Mouse (Mus musculus): ENCODE data around the gene Rrn3. TPM values are rescaled to one million over a fixed set of nuclear protein-coding genes. Genes with fewer than 3 reads are reported as not detected.
"Not testable (repeated sequence)": the region's sequence is repeated elsewhere in the genome, so short reads cannot be mapped to it uniquely, and the experiment has no call there.

Rrn3 gene
- total RNA-seq, 2 experiments from 2014 or later = 44.8 to 46.5 TPM

DNA sequence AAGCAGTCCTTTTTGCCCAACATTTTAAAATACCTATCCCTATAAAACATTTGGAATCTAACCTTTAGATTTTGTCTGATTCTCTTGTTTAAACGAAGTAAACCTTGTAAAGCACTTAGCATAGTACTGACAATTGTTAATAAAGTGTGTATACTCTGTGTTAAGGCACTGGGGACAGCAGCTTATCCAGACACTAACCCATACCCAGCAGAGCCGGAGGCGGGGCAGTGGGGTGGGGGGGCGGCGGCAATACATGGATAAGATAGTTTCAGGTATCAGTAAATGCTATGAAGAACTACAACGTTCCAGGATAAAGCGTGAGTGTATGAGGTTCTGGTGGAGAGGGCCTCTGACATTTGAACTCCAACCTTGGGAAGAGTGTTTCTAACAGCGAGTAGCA lies 708 bp downstream of the Rrn3 start:
- DNase-seq (ENCODE audit: low spot score in 2 of 2) = no peak

DNA sequence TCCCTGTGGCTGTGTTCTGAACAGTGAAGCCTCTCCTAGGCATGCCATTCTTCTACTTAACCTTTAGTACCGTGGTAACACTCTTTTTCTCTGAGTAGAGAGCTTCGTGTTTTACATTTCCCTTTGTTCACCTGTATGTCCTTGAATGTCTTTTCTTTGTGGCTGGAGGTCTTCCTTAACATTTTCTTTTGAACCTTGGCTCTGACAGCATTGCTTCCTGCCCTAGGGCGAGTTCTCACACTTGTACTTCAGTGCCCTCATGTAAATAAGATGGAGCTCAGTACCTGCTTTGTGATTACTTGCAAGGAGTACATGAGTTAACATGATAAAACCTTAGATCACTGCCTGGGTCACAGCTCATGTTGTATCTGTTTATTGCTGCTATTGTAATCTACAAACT lies 5.4 kb downstream of the Rrn3 start:
- DNase-seq (ENCODE audit: low spot score in 2 of 2) = no peak

DNA sequence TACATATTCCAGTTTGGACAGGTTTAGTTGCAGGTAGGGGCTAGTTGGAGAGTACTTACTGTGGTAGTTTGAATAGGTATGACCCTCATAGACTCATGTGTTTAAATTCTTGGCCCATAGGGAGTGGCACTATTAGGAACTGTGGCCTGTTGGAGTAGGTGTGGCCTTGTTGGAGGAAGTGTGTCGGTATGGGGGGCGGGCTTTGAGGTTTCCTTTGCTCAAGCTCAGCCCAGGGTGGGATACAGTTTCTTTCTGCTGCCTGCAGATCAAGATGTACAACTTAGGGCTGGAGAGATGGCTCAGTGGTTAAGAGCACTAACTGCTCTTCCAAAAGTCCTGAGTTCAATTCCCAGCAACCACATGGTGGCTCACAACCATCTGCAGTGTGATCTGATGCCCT lies 12.9 kb downstream of the Rrn3 start:
- not testable (repeated sequence) for DNase-seq (ENCODE audit: low spot score in 2 of 2)

DNA sequence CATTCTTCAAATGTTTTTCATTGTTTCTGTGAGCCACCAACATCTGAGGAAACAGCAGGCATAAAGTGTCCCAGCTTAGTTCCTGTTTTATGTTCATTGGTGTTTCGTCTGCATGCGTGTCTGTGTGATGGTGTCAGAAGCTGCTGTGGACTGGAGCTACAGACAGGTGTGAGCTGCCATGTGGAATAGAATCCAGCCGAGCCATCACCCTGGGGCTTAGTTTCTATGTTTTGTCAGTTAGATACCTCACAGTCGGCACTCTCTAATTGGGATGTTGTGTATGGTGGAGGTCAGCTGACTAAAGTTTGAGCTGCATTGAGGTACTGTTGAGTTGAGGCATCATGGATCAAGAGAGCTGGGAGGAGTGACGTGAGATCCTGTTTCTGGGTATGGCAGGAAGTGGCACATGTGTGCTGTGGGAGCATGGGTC lies 16.3 kb downstream of the Rrn3 start:
- no peak for DNase-seq (ENCODE audit: low spot score in 2 of 2)

DNA sequence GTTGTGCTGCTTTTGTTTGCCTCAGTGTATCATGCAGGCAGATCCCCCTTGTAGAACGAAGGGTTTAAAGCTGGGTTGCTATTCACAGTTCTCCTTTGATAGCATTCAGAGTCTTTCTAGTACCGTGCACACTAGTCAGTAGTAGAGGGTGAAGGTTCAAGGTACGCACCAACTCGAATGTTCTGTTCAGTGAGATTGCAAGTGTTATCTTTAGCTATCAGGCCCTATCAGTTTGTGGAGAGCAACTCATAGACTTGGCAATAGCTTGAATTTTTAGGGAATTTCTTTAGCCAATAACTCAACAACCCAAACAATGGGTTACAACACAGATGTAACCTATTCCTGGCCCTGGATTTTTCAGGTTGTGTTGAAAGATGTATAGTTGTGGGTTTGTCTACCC lies 20.7 kb downstream of the Rrn3 start:
- no peak for DNase-seq (ENCODE audit: low spot score in 2 of 2)

DNA sequence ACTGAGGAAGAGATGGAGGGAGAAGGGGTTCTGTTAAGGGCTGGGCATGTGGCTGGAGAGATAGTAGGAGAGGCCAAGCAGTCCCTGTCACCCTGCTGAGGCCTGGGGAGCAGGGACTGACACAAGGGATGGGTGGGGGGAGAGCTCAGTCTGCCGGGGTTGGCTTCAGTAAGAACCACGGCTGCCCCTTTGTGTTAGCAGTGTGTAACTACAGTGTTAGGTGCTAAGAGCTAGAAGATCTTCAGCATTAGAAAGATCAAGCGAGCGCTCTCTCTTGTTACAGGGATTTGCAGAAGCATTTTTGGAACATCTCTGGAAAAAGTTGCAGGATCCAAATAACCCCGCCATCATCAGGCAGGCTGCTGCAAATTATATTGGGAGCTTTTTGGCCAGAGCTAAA lies 24.2 kb downstream of the Rrn3 start:
- no peak for DNase-seq (ENCODE audit: low spot score in 2 of 2)

DNA sequence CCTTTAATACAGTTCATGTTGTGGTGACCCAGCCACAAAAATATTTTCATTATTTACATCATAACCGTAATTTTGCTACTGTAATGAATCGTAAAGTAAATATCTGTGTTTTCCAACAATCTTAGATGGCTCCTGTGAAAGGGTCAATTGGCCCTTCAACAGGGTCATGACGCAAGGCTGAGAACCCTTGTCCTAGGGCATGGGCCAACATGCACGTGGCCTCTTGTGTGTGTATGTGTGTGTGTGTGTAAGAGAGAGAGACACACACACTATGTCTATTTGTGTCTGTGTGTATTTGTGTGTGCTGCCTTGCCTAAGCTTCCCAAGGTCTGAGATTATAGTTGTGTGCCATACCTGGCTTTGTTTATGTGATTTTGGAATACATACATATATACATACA lies 27.1 kb downstream of the Rrn3 start:
- no peak for DNase-seq (ENCODE audit: low spot score in 2 of 2)

DNA sequence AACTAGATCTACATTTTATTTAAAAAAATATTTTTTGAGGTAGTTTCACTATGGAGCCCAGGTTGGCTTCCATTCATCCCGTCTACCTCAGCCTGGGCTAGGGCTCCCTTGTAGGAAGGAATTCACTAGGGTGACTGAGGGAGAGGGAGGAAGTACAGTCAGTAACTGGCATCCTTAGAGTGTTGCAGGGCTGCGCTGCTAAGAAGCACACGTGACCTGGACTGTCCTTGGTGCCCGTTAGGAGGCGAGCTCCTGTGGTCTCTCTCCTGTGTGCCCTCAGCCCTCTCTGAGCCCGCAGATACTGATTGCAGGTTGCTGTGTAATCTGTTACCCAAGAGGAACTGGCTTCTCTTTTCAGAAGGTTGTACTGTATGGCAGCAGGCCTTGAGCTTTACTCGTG lies 27.9 kb downstream of the Rrn3 start:
- no peak for DNase-seq (ENCODE audit: low spot score in 2 of 2)

DNA sequence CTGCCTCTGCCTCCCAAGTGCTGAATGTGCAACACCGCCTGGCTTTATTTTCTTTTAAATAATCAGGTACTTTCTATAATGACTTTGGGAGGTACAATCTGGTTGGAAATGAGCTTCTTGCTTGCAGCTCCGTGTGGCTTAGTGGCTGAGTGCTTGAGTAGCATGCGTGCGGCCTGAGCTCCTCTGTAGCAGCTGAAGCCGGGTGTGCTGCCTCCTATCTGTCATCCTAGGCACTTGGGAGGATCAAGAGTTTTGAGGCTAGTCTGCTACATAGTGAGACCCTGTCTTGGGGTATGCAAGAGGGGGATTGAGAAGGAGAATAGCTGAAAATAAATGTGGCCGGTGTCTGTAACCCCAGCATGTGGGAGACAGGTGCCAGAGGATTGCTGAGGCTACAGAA lies 31.6 kb downstream of the Rrn3 start:
- no peak for DNase-seq (ENCODE audit: low spot score in 2 of 2)

DNA sequence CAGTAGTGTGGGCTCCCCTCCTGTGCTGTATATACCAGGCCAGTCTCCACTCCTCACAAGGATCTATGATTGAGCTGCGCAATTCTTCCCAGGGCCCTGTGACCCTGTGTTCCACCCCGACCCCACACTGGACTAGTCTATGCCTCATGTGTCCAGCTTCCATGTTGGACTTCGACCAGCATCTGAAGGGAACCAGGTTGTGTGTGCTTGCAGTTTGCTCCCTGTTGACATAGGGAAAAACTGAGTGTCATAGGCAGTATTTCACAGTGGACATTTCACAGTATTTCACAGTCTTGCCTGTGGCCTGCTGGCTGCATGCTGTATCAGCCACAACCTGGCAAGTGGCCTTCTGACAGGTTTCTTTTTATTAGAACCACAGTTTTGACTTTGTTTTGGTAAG lies 32.7 kb downstream of the Rrn3 start:
- DNase-seq (ENCODE audit: low spot score in 2 of 2) = no peak

DNA sequence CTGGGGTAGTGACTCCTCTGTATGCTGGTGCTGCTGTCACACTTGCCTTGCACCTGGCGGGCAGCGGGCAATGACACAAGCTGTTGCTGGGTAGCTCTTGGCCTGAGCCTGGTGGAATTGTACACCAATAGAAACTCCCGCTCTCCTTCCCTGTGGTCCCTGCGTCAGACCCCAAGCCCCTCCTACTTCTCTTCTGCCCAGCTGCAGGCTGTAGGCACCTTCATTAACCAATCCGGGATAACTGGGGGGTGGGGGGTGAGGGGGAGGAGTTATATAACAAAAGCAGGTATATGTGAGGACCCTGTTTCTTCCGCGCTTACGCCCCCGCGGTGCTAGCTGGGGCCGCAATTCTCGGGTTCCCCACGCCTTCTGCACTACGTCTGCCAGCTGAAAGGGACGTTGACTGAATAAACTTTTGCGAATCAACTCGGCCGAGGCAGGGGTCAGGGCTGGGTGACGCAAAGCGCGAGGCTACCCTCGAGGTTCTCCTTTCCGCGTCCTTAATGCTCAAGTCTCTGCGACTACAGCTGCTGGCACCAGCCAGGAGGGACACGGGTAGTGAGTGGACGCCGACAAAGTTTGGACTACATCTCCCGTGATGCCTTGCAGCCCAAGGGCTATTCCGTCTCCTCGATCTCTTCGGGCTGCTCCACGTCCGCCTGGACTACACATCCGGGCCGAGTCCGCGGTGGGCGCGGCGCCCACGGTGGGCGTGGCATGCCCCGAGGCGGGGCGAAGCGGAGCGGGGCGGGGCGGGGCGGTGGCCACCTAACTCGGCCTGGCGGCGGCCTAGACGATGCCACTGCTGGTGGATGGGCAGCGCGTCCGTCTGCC lies 38.3 kb downstream of the Rrn3 start, which contains the start of gene Ntan1:
Ntan1 (plus strand) TSS at position 286 of the 834 bp plus-strand sequence.
- peak; percentile 92 to 95 for DNase-seq (ENCODE audit: low spot score in 2 of 2)

DNA sequence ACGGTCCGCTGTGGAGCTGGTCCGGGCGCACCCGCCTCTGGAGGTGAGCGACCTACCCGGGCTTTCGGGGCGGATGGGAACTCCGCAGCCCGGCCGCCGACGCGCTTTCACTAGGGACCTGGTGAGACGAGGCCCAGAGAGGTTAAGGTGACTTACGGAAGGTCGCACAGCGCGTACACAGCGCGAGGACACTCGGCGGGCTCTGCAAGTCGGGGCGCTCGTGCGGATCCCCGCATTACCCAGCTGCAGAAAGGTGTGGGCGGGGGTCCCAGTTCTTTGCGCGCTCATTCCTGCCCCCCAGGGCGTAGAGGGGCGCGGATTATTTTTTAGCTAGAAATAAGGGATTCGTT lies 38.9 kb downstream of the Rrn3 start:
- DNase-seq (ENCODE audit: low spot score in 2 of 2) = no peak

DNA sequence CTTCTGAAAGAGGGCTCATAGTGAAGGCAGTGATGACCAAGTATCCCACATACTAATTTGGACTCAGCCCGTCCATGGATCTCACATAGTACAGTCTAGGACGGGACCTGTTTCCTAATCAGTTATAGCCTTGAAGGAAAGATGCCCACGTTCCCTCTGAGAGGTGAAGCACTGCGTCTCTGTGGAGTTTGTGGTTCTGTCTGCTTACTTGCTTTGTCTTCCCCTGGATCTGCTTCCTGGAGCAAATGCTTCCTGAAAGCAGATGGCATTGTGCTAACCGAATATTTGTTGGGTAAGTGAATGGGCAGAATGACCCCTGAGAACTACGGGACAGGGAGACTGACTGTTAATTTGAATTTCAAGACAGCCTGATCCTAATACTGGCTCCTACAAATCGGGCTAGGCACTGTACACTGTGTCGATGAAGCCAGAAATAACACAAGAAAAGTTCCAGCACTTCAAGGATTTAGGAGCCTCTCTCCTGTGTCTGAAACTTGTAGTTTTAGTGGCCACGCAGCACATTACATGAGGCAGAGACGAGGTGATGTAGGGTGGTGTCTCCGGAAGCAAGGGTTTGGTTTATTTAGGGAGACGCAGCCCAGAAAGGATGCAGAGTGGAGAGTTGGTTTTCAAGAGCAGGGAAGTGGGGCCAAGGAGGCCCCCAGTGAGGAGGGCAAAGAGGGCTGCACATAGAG lies 39.4 kb downstream of the Rrn3 start:
- DNase-seq (ENCODE audit: low spot score in 2 of 2) = no peak

DNA sequence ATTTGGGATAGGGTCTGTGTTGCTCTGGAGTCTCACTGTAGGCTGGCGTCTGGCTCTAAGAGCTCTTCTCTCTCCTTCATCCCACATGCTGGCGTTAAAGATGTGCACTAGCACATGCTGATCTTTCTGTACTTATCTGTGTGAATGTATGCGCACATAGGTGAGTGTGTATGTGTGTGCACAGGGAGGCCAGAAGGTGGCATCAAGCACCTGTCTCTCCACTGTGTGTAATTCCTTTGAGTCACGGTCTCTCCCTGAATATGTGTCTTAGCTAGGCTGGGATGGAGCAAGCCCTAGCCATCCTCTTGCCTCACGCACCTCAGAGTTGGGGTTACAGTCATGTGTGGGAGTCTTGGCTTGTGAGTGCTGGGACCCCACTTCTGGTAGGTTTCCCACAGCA lies 40.3 kb downstream of the Rrn3 start:
- DNase-seq (ENCODE audit: low spot score in 2 of 2) = no peak

DNA sequence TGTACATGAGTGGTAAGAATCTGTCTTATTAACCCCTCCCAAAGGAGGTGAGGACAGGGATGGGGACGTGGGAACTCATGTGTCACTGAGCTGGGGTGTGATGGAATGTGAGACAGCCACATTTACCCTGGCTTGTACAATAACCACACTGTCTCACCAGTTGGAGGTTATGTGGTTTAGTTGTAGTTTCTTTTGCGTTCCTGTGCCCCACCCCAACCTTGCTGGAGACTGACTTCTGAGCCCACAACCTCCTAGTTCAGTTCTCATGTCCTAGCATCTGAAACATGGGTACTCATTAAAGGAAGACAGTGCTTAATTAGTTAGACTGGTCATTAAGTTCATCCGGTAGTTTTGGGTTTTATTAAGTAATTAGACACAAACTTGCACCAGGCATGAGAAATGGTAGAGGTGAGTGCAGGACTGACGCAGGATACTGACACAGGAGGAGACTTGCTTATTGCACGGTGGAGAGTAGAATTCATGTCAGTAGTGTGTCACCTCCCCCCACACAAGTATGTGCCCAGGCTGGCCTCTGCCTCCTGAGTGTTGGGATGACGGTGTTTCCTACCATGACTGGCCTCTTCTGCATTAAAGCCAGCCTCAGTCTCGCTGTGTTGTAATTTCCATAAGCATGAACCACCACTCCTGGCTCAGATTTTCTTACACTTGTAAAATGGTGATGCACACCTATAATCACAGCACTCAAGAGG lies 45.4 kb downstream of the Rrn3 start:
- DNase-seq (ENCODE audit: low spot score in 2 of 2) = no peak

DNA sequence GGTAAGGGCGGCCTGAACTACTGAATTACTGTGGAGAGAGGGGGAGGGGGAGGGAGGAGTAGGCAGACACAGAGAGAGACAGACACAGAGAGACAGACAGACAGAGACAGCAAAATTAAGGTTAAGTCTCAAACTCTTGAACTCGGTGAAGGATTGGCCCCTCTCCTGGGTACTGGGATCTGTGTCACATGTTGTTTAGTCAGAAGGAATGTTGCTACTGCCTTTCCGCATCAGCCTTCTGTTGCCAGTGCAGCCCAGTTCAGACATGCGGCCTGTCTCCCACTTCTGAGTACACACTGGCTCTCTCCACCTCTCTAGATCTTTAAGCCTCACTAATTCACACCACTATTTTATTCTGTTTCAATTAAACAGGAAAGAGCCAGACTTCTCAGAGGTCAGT lies 46.0 kb downstream of the Rrn3 start:
- DNase-seq (ENCODE audit: low spot score in 2 of 2) = no peak

DNA sequence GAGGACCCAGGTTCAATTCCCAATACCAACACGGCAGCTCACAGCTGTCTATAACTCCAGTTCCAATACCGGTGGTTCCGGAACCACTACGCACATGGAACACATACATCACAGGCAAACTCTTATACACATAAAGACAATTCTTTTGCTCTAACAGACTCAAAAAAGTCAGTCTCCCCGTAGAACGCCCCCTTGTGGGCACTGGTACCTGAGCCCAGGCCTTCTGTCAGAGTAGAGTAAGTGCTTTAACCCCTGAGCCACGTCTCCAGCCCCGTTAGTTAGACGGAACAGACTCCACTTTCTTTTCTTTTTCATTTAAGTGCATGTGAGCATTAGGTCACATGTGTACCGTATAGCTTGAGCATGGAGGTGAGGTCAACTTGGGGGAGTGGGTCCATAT lies 49.9 kb downstream of the Rrn3 start:
- no peak for DNase-seq (ENCODE audit: low spot score in 2 of 2)

DNA sequence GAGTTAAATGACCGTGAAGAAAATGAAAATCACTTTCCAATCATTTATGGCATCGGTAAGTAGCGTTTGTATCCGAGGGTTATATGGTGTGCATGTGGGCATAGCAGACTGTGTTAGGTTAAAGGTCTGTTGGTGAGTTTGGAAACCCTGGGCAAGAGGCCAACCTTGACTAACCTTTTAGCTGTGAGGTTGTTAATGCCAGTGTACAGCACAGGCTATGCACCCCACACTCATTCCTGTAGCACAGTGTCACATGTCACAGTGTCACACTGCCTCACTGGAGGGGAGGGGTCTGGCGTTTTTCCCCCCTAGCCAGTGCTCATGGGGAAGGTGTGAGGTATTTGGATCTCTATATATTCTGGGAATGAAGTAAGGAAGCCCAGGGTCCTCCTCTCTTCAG lies 51.1 kb downstream of the Rrn3 start:
- no peak for DNase-seq (ENCODE audit: low spot score in 2 of 2)

DNA sequence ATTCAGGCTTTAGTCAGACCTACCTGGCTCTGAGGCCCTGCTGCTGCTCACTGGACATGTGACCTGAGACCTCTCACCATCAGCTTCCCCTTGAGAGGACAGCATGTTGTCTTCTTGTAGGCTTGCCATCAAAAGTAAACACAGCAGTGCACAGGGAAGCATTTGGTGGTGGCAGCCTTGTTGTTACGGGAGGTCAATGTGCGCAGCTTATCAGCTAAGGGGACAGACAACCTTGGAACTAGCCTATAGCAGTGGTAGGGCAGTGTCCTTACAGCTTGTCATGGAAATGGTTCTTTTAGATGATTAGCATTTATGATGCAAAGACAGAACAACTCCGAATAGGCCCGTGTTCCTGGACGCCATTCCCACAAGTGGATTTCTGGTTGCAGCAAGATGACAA lies 53.9 kb downstream of the Rrn3 start:
- no peak for DNase-seq (ENCODE audit: low spot score in 2 of 2)

DNA sequence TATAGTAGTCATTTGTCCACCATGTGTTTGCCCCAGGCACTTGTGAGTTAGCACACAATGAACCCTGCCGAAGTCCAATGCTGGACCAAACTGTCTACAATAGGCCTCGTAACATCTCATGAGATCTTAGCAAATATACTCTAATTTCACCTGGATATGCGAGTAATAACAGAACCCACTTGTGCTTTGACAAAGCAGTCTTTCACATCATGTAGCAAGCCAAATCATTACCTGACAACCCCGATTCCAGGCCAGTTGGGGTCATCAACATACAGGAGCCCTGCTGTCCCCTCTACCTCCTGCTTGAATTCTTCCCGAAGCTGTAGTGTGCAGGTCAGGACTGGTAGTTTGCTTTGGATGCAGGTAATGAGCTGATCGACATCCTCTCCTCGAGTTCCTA lies 59.5 kb downstream of the Rrn3 start:
- DNase-seq (ENCODE audit: low spot score in 2 of 2) = no peak

DNA sequence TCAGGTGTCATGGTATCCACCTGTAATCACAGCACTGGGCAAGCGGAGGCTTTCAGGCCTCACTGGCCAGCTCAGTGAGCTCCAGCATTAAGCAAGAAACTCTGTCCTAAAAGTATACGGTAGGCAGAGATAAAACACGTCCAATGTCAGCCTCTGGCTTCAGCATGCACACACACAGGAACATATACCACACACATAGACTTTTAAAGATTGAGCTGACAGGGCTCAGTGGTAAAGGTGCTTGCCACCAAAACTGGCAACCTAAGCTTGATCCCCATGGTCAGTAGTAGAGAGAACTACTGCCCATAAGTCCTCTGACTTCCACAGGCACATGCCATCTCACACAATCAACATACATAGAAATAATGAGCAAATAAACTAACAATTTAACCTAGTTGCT lies 60.4 kb downstream of the Rrn3 start:
- no peak for DNase-seq (ENCODE audit: low spot score in 2 of 2)

DNA sequence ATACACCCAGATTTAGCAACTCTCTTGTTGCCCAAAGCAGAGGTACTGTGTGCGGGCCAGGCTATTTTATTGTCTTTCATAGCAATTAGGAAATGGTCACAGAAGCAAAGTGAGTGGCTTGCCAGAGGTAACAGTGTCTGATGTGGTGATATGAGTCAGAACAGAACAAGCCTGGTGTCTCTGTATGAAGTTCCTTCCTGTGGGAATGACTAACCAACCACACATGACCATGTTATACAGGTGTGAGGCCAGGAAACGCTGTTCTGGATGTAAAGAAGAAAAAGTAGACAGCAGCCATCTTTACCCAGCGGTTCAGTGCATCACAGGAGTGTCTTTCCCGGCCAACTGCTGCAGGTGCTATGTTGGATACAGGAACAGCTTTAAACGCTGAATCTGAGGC lies 64.5 kb downstream of the Rrn3 start:
- DNase-seq (ENCODE audit: low spot score in 2 of 2) = no peak

Data from layer of hippocampus, postnatal 10 days (tissue).